Mouse (Mus musculus): ENCODE results near the gene Zfp318.

Zfp318 gene

DNA sequence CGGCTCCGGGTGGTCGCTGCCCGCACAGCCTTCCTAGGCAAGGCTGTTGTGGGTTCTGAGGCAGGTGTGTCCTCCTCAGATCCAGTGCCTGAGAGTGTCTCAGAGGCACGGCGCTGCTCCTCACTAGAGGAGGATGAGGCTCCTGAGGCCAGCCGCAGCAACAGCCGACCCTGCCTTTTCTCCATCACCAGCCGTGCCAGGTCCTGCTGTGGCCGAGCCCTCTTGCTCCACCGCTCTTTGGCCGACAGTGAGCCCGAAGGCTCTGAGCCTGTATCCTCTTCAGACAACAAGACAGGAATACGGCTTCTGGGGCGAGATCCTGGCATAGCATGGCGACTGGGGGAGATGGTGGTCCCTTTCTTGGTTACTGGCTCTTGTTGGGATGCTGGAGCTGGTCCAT lies 62.7 kb downstream of the Zfp318 start:
- no peak for DNase-seq (ENCODE audit: low spot score in 2 of 2)

- no peak for DNase-seq (ENCODE audit: low spot score in 2 of 2)
Measured at GRCm38 (mm10) chr17:46452683-46453082, 69.2 kb downstream of the Zfp318 start.

DNA sequence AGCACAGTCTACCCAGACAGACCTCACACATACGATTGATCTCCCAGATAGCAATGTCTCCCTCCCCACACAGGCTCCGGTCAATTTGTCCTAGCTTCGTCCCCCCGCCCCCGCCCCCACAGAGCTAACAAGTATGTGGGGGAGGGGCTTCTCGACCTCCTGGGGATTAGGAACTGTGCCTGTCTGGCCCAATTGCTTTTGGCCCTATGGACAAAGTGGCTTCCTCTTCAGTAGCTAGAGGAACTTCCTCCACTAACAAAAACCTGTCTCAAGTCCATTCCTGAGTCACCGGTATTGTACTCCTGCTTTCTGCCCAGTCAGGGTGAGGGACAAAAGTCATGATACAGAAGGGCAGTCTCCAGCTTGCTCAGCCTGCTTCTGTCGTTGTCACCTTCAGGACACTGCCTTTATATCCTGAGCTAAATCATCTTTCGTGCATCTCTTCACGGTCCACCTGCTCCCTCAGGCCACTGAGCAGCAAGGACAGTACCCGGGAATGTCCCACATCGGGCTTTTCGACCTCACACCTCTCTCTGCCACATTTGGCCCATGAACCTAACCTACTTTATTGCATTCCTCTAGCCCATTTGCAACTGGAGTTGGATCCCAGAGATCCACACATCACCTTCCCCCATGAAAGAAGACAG lies 69.9 kb downstream of the Zfp318 start:
- DNase-seq (ENCODE audit: low spot score in 2 of 2): no peak

GRCm38 (mm10) chr17:46453970-46454411 lies 70.5 kb downstream of the Zfp318 start:
- no peak for DNase-seq (ENCODE audit: low spot score in 2 of 2)

- no peak for DNase-seq (ENCODE audit: low spot score in 2 of 2)
Measured at GRCm38 (mm10) chr17:46454539-46454938, 71.0 kb downstream of the Zfp318 start.

DNA sequence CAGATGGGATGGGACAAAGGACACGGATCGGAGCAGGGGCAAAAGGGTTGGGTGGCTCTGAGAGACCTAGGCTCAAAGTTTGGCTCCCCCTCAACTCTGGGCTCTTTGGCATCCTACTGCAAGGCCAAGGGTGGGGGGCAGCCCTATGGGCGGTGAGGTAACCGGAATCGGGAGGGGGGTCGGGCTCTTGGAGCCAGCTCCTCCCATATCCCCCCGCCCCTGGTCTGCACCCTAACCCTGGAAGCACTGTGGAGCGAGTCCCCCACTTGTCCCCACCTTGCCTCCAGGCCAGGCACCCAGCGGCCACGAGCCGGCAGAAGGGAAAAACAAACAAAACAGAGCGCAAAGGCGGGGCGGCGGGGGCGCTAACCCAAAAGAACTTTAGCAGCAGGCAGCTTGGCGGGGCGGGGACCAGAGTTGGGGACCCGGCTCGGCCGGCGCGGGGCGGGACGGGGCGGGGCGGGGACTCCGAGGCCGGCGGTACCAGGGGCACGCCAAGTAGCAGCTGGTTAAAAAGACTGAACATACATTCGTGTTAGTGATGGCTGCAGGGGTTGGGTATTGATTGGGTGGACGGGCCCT lies 71.7 kb downstream of the Zfp318 start:
- DNase-seq (ENCODE audit: low spot score in 2 of 2): peak; percentile 35 to 43

- peak in 1 of 2 experiments; percentile 49 for DNase-seq (ENCODE audit: low spot score in 2 of 2)
Measured at GRCm38 (mm10) chr17:46457791-46458190, 74.3 kb downstream of the Zfp318 start.

DNA sequence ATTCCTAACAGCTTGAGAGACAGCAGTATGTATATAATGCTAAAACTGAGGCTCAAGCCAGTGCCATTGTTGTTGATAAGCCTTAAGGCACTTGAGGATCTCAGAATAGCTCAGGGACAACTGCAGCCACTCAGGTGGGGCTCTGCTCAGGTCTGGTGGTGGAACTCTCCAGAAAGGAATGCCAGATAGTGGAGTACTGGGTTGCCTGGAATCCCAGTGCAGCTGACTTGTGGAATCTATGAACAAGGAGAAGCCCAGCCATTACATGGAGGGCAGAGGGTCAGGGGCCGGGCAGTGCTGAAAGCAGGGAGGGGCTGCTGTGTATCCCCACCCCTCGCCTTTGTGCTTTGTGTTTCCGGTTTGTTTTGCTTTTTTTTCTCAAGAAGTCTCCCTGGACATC lies 74.9 kb downstream of the Zfp318 start:
- DNase-seq (ENCODE audit: low spot score in 2 of 2): no peak

DNA sequence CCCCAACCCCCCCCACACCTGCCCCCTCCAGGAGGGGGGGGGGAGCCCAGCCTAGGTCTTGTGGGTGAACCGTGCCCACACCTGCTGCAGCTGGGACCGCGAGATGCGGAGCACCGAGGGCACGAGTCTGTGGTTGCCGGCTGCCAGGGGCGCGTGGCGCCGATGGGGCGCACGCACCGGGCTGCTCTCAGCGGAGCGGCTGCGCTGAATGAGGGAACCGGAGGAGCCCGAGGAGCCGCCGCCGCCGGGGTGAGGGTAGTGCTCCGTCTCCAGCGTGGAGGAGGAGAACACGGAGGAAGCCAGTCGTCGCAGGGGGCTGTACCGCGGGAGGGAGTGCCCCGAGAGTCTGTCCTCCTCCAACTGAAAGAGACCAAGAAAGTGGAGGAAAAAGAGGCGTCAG lies 77.1 kb downstream of the Zfp318 start:
- no peak for DNase-seq (ENCODE audit: low spot score in 2 of 2)

GRCm38 (mm10) chr17:46461347-46461746 lies 77.8 kb downstream of the Zfp318 start:
- DNase-seq (ENCODE audit: low spot score in 2 of 2): no peak

GRCm38 (mm10) chr17:46462226-46462625 lies 78.7 kb downstream of the Zfp318 start:
- DNase-seq (ENCODE audit: low spot score in 2 of 2): no peak

DNA sequence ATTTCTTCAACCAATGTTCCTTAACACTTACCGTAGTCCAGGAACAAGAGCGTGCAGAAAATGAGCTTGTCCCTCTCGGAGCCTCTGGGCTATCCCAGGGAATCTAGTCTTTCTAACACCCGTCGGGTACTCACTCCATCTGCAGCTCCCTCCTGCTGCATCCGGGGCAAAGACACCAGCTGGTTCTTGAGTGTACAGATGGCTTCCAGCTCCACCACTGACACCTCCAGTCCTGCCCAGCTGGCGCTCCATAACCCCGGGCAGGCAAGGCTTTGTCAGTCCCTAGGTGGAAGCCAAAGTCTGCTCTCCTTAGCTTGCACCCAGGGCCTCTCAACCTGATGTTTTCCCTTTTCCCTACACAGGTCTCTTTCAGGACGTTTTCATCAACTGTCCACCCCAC lies 84.3 kb downstream of the Zfp318 start:
- DNase-seq (ENCODE audit: low spot score in 2 of 2): no peak

Measured in urinary bladder, adult 18-20 months (tissue).